Mouse (Mus musculus) heart, embryonic 10.5 days (tissue): ENCODE results near the gene Osbpl5. TPM values are rescaled to one million over a fixed set of nuclear protein-coding genes. Genes with fewer than 3 reads are reported as not detected.

Source experiments
- DNase-seq: peaks from one replicate; pipeline ENCODE4 v3.0.0-alpha.2; 2017; ENCODE audit warnings: low spot score
- H3K27ac ChIP-seq: fragments of 300-500 bp; sonication (generic); 2 replicates; pipeline ENCODE4 v1.5.1; 2016; ENCODE audit warnings: mild to moderate bottlenecking
- H3K27me3 ChIP-seq: fragments of 300-500 bp; sonication (generic); 2 replicates; pipeline ENCODE4 v1.6.1; 2016; ENCODE audit warnings: mild to moderate bottlenecking; ENCODE audit not compliant: poor library complexity, insufficient read depth, severe bottlenecking
- H3K36me3 ChIP-seq: fragments of 300-500 bp; sonication (generic); 2 replicates; pipeline ENCODE4 v1.6.1; 2016; ENCODE audit warnings: mild to moderate bottlenecking, moderate library complexity
- H3K4me1 ChIP-seq: fragments of 300-500 bp; sonication (generic); 2 replicates; pipeline ENCODE4 v1.6.1; 2016; ENCODE audit warnings: mild to moderate bottlenecking
- H3K4me3 ChIP-seq: fragments of 300-500 bp; sonication (generic); 2 replicates; pipeline ENCODE4 v1.5.1; 2016; ENCODE audit warnings: mild to moderate bottlenecking, moderate library complexity
- H3K9me3 ChIP-seq: fragments of 300-500 bp; sonication (generic); 2 replicates; pipeline ENCODE4 v1.6.1; 2016; ENCODE audit warnings: mild to moderate bottlenecking, moderate library complexity
- WGBS: fragments of 180-500 bp; shearing (Covaris S2); methylation state at CpG from one replicate; pipeline ENCODE4 v1.1.7; 2016; 5-methylcytosine and 5-hydroxymethylcytosine counted together
- polyA plus RNA-seq: library from polyadenylated mRNA; unstranded; fragments of >200 nt; fragmentation: Nextera tagmentation; extraction: Ambion mirVana; gene quantifications from 2 replicates; pipeline ENCODE4 v1.2.1, GENCODE M21; 2016

The Osbpl5 gene
- polyA plus RNA-seq, 1 experiment from 2014 or later, result 19.0 TPM

GRCm38 (mm10) chr7:143749045-143749444 is 7.7 kb downstream of the Osbpl5 start:
- no peak overlapping the region for H3K27ac ChIP-seq
- no peak for DNase-seq
- WGBS, result 66% methylated on average over 3 of the region's 3 CpGs
- H3K36me3 ChIP-seq, result no peaks in the 10 kb centered on the region
- H3K27me3 ChIP-seq, result peaks cover 34% of the 10 kb centered on the region
- H3K4me3 ChIP-seq, result no peak overlapping the region
- no peaks in the 10 kb centered on the region for H3K9me3 ChIP-seq
- peaks cover 30% of the 10 kb centered on the region for H3K4me1 ChIP-seq

GRCm38 (mm10) chr7:143748041-143748868 is 8.5 kb downstream of the Osbpl5 start:
- WGBS, result 4% methylated on average over 16 of the region's 16 CpGs
- DNase-seq, result peak; percentile 92

GRCm38 (mm10) chr7:143740653-143741052 is 16.1 kb downstream of the Osbpl5 start:
- Histone ChIP-seq H3K9me3 (no peaks in the 10 kb centered on the region), H3K4me1 (peaks cover 43% of the 10 kb centered on the region), H3K36me3 (no peaks in the 10 kb centered on the region), H3K27ac (peak overlapping the region; percentile 95), H3K4me3 (peak overlapping the region; percentile 86), H3K27me3 (peaks cover 33% of the 10 kb centered on the region)
- no peak for DNase-seq
- 16% methylated on average over 2 of the region's 2 CpGs for WGBS

More at GRCm38 (mm10) chr7:143748041-143748868, 8.5 kb downstream of the Osbpl5 start:
- Histone ChIP-seq H3K36me3 (no peaks in the 10 kb centered on the region), H3K27me3 (peaks cover 30% of the 10 kb centered on the region), H3K4me3 (peak overlapping the region; percentile 45), H3K9me3 (no peaks in the 10 kb centered on the region), H3K27ac (peak overlapping the region; percentile 42; the same call in 1 of the 2 replicates), H3K4me1 (peaks cover 27% of the 10 kb centered on the region)

GRCm38 (mm10) chr7:143739511-143740461 is 17.0 kb downstream of the Osbpl5 start:
- peak; percentile 88 for DNase-seq
- H3K4me3 ChIP-seq, result peak overlapping the region; percentile 86
- 3% methylated on average over 37 of the region's 38 CpGs for WGBS
- peak overlapping the region; percentile 95 for H3K27ac ChIP-seq
- peaks cover 43% of the 10 kb centered on the region for H3K4me1 ChIP-seq
- H3K27me3 ChIP-seq, result peaks cover 33% of the 10 kb centered on the region
- peaks cover 2% of the 10 kb centered on the region; the same call in 1 of the 2 replicates for H3K36me3 ChIP-seq
- no peaks in the 10 kb centered on the region for H3K9me3 ChIP-seq

- H3K4me3 ChIP-seq, result peak overlapping the region; percentile 86
Observed at GRCm38 (mm10) chr7:143738601-143739006, 18.2 kb downstream of the Osbpl5 start.

GRCm38 (mm10) chr7:143738194-143738593 is 18.6 kb downstream of the Osbpl5 start:
- Histone ChIP-seq H3K27me3 (peaks cover 33% of the 10 kb centered on the region), H3K9me3 (no peaks in the 10 kb centered on the region), H3K27ac (peak overlapping the region; percentile 95), H3K4me1 (peaks cover 43% of the 10 kb centered on the region), H3K4me3 (peak overlapping the region; percentile 86), H3K36me3 (peaks cover 14% of the 10 kb centered on the region; the same call in 1 of the 2 replicates)
- no peak for DNase-seq
- 62% methylated on average over 6 of the region's 6 CpGs for WGBS

More at GRCm38 (mm10) chr7:143738601-143739006, 18.2 kb downstream of the Osbpl5 start:
- WGBS, result 22% methylated on average over 5 of the region's 5 CpGs
- H3K9me3 ChIP-seq, result no peaks in the 10 kb centered on the region
- peaks cover 11% of the 10 kb centered on the region; the same call in 1 of the 2 replicates for H3K36me3 ChIP-seq
- H3K4me1 ChIP-seq, result peaks cover 43% of the 10 kb centered on the region
- no peak for DNase-seq
- H3K27me3 ChIP-seq, result peaks cover 33% of the 10 kb centered on the region
- peak overlapping the region; percentile 95 for H3K27ac ChIP-seq

GRCm38 (mm10) chr7:143733746-143734145 is 23.0 kb downstream of the Osbpl5 start:
- WGBS, result 84% methylated on average over 4 of the region's 4 CpGs
- Histone ChIP-seq H3K27ac (no peak overlapping the region), H3K36me3 (peaks cover 17% of the 10 kb centered on the region; the same call in 1 of the 2 replicates), H3K9me3 (no peaks in the 10 kb centered on the region), H3K27me3 (peaks cover 6% of the 10 kb centered on the region; the same call in 1 of the 2 replicates), H3K4me1 (peaks cover 35% of the 10 kb centered on the region), H3K4me3 (no peak overlapping the region)
- no peak for DNase-seq

GRCm38 (mm10) chr7:143729886-143730285 is 26.9 kb downstream of the Osbpl5 start:
- 72% methylated on average over 10 of the region's 10 CpGs for WGBS
- H3K4me3 ChIP-seq, result no peak overlapping the region
- peaks cover 30% of the 10 kb centered on the region for H3K4me1 ChIP-seq
- no peaks in the 10 kb centered on the region for H3K27me3 ChIP-seq
- peaks cover 16% of the 10 kb centered on the region; the same call in 1 of the 2 replicates for H3K36me3 ChIP-seq
- no peaks in the 10 kb centered on the region for H3K9me3 ChIP-seq
- no peak overlapping the region for H3K27ac ChIP-seq
- no peak for DNase-seq

- 76% methylated on average over 4 of the region's 4 CpGs for WGBS
- H3K27me3 ChIP-seq, result no peaks in the 10 kb centered on the region
- H3K36me3 ChIP-seq, result no peaks in the 10 kb centered on the region
- H3K27ac ChIP-seq, result no peak overlapping the region
- H3K4me1 ChIP-seq, result peaks cover 45% of the 10 kb centered on the region
- H3K4me3 ChIP-seq, result no peak overlapping the region
- H3K9me3 ChIP-seq, result no peaks in the 10 kb centered on the region
- DNase-seq, result no peak
Observed at GRCm38 (mm10) chr7:143726396-143726795, 30.4 kb downstream of the Osbpl5 start.

- no peak overlapping the region for H3K4me3 ChIP-seq
- no peaks in the 10 kb centered on the region for H3K27me3 ChIP-seq
- H3K36me3 ChIP-seq, result no peaks in the 10 kb centered on the region
- DNase-seq, result no peak
- no peak overlapping the region for H3K27ac ChIP-seq
- WGBS, result 88% methylated on average over 4 of the region's 4 CpGs
- H3K9me3 ChIP-seq, result no peaks in the 10 kb centered on the region
- peaks cover 30% of the 10 kb centered on the region for H3K4me1 ChIP-seq
Observed at GRCm38 (mm10) chr7:143723841-143724240, 32.9 kb downstream of the Osbpl5 start.

GRCm38 (mm10) chr7:143722646-143723045 is 34.1 kb downstream of the Osbpl5 start:
- H3K27ac ChIP-seq, result no peak overlapping the region
- H3K4me3 ChIP-seq, result no peak overlapping the region
- H3K4me1 ChIP-seq, result peaks cover 32% of the 10 kb centered on the region
- WGBS, result 75% methylated on average over 5 of the region's 5 CpGs
- H3K27me3 ChIP-seq, result no peaks in the 10 kb centered on the region
- H3K36me3 ChIP-seq, result no peaks in the 10 kb centered on the region
- H3K9me3 ChIP-seq, result no peaks in the 10 kb centered on the region
- no peak for DNase-seq

- peaks cover 47% of the 10 kb centered on the region for H3K4me1 ChIP-seq
- H3K27me3 ChIP-seq, result no peaks in the 10 kb centered on the region
- no peaks in the 10 kb centered on the region for H3K9me3 ChIP-seq
- WGBS, result 84% methylated on average over 1 of the region's 1 CpGs
- H3K27ac ChIP-seq, result peak overlapping the region; percentile 69; the same call in 1 of the 2 replicates
- no peak overlapping the region for H3K4me3 ChIP-seq
- H3K36me3 ChIP-seq, result peaks cover 28% of the 10 kb centered on the region
- DNase-seq, result no peak
Observed at GRCm38 (mm10) chr7:143717811-143718210, 39.0 kb downstream of the Osbpl5 start.
